Mouse (Mus musculus): ENCODE data around the gene Srr. TPM values are rescaled to one million over a fixed set of nuclear protein-coding genes. Genes with fewer than 3 reads are reported as not detected.

Srr gene
- total RNA-seq, 2 experiments from 2014 or later, result 29.4 to 30.4 TPM

DNA sequence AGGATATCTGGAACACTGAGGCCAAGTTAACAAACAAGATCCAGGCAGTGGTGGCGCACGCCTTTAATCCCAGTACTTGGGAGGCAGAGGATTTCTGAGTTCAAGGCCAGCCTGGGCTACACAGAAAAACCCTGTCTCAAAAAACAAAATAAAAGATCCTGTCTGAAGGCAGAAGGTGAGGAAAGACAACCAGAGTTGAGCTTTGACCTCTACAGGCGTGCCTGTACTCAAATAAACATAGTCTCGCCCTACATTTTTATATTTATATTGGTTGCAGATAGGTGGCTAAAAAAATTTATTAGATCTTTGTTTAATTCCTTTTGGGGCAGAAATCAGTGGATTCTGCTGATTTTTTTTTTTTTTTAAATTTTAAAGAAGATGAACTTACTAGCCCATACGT, 23.3 kb downstream of the Srr start:
- no peak for DNase-seq

- no peak for DNase-seq
These were observed 24.2 kb downstream of the Srr start for GRCm38 (mm10) chr11:74901555-74901954.

- DNase-seq, result no peak
These were observed 27.3 kb downstream of the Srr start for GRCm38 (mm10) chr11:74898517-74898827.

DNA sequence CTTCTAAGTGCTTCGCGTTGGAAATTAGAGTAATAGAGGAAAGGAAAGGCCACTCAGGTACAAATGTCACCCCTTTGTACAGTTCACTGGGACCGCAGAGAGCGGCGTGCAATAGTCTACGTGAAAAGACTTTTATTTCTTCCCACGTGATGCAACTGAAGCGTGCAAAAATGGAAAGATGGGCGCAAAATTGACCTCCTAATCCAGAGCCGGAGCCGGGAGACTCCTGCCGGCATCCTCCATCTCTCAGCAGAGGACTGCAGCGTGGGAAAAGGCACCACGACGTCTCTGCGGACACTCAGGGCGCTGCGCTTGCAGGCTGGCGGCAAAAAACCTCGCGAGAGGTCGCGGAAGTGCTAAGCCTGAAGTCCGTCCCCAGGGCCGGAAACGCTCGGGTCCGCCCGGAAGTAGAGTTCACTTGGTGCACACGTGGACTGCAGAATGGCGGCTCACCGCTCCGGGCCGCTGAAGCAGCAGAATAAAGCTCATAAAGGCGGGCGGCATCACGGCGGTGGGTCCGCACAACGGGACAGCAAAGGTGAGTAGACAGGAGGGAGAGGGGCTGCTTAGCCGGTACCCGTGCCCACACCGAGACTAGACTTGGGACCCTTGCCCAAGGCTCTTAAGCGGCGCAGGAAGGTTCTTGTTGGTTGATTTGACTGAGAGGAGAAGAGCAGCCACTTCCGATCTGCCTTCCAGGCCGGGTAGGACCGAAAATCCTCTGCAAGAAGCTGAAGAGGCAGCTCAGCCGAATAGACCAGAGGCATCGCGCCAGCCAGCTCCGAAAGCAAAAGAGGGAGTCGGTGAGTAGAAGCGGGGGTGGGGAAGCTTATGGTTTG, 27.9 kb downstream of the Srr start, which contains the start of gene Tsr1:
TSS of gene Tsr1 (plus strand) at position 394 of the 839 bp plus-strand sequence.
- peak; percentile 93 for DNase-seq

DNA sequence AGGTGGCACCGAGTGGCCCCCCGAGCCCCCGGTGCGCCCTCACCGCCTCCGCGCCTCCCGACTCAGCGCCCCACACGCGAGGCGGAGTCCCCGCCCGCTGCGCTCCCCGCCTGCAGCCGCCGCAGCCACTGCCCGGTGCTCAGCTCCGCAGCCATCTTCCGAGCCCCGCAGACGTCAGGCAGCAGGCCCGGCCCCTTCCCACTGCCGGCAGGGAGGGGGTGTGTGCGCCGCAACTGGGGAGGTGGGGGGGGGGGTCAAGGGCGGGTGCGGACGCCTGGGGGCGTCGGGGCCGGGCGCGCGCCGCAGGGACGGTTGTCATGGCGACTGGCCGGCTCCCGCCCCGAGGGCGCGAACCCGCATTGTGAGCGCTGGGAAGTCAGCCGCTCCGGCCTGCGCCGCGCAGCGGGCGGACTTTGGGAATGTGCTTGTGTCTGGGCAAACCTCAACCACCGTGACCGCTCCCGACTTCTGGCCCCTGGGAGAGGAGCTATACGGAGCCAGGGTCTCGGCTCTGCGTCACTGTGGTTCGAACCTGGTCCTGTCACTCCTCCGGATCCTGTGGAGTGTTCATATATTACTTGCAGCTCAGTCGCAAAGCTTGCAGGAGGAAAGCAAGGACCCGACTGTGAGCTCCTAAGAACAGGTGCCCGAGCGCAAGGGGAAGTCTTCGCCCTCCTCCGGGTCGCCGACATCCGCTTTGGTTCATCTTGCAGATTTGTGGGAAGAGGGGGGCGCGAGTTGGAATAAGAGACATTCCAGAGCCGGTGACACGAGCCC, 28.7 kb downstream of the Srr start, which contains the start of gene Sgsm2:
TSS of gene Sgsm2 (minus strand) at position 160 of the 777 bp plus-strand sequence.
- peak; percentile 75 for DNase-seq

- DNase-seq, result peak; percentile 70
These were observed 29.5 kb downstream of the Srr start for GRCm38 (mm10) chr11:74895980-74896900.

GRCm38 (mm10) chr11:74894619-74895018, 31.1 kb downstream of the Srr start:
- no peak for DNase-seq

DNA sequence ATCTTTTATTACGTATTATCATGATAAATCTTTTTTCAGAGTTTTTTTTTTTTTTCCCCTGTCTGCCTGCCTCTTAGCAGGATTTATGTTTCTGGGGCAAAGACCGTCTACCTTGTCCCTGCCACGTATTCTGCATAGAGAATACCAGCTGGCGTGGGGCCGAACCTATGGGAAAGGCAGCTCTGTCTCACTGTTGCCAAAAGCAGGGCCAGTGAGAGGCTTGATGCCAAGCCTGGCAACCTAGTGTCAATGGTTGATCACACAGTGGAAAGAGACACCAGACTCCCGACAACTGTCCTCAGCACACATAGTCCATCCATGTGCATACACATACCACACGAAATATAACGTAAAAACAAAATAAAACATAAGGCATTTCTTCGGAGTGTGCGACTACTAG, 42.6 kb downstream of the Srr start:
- DNase-seq, result no peak

DNA sequence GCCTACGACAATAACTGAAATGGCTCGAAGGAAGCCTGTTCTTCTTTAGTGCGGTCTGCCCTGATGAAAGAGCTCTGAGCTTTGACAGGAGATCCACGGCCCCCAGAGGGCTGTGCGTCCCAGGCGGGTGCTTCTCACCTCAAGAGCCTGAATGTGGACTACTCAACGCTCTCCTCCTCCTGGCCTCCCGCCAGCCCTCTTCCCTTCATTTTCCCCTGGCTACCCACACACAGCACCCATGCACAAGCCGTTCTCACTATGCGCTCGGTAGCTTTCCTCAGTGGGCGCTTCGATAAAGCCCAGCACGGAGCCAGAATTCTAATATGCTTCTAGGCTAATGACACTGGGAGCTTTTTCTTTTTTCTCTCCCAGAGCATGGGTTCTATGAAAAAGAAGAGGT, 43.8 kb downstream of the Srr start:
- no peak for DNase-seq

- no peak for DNase-seq
These were observed 44.7 kb downstream of the Srr start for GRCm38 (mm10) chr11:74880999-74881398.

DNA sequence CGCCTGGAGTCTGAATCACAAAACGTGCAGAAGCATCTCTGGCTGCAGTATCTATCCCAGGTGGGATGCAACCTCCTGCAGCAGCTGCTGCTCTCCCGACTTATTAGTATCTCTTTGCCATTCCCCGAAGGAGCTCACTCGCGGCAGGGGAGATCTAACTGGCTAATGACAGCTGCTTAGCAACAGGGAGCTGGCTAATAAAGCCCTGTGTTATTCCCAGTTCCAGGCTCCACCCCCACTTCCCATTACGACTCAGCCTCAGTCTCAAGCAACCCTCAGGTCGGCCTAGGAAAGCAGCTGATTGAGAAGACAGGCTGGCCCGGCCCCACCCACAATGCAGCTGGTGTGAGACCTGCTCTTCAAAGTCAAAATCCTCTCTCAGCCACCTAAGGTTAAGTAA, 48.9 kb downstream of the Srr start:
- peak; percentile 50 for DNase-seq

DNA sequence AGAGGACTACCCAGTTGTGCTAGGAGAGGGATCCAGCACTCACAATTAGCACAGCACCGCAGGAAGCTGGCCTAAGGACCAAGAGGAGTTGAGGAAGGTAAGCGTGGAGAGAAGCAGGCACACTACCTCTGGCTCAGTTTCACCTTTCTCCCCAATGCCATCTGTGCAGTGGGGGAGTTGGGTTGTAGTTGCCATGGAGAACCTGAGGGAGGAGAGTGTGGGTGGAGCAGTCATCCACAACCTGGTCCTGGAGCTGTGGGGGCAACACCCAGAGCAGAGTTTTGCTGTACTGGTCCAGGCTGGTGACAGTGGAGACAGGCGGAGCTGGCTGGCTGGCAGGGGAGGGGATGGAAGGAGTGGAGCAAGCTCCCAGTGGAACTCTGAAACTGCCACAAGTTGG, 51.1 kb downstream of the Srr start:
- no peak for DNase-seq

GRCm38 (mm10) chr11:74870991-74871622, 54.6 kb downstream of the Srr start:
- DNase-seq, result no peak

- DNase-seq, result no peak
These were observed 55.2 kb downstream of the Srr start for GRCm38 (mm10) chr11:74870544-74870943.

- no peak for DNase-seq
These were observed 56.1 kb downstream of the Srr start for GRCm38 (mm10) chr11:74869603-74870002.

DNA sequence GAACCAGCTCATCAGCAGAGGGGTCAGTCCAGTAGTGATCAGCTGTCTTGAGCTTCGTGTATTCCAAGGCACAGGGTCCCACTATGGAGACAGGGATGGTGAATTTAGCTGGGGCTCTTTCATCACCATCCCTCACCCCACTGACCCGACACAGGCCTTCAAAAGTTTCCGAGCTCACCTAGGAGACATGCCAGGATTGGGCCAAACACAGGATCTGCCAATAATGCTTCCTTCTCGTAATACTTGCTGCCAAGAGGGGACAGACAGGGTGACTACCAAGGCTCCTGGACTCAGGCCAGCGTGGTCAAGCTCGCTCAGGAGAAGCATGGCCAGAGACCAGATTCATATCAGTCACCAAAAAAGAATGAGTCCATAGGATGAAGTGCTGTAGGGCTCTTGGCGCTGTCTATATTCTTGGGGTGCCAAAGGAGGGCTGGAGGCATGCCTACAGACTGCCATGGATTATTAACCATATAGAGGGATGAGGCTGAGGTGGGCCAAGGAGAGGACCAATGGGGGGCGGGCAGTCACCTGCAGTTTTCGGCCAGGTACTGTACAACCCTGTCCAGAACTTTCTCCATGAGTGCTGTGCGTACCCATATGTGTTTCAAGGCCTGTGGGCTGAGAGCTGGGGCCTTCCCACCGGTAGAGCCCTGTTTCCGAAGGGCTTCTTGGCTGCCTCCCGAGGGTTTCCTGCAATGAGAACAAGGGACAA, 57.5 kb downstream of the Srr start:
- DNase-seq, result no peak

DNA sequence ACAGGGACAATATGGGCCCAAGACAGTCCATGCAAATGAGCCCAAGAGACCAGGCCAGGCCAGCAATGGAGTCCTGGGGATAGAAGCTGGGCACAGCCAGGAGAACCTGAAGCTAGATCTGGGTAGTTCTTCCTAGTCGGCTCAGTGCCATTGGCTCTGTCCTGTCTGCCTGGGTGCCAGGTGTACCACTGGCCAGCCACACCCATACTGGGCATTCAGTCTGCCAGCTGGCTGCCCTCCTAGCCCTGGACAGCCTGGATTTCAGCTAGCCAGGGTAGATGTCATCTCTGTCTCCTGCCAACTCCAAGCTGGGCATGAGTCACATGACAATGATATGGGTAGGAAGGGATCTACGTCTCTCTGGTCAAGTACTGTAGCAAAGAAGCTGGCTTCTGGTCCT, 58.6 kb downstream of the Srr start:
- peak; percentile 73 for DNase-seq

DNA sequence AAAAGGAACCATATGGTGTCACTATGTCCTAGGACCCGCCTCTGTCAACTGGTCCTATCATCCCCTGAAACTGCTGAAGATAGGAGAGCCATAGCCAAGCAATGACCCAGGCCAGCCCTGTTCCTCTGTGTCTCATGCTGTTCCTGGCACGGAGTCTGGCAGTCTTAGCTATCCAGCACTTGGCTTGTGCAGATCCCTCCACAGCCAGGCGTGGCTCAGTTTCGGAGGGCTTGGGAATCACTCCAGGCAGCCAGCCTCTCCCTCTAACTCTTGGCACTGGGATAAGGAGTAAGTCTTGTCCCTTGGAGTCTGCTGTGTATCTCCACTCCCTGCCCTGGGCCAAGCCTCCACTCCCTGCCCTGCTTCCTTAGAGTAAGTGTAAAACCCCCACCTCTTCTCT, 59.1 kb downstream of the Srr start:
- DNase-seq, result peak; percentile 76

DNA sequence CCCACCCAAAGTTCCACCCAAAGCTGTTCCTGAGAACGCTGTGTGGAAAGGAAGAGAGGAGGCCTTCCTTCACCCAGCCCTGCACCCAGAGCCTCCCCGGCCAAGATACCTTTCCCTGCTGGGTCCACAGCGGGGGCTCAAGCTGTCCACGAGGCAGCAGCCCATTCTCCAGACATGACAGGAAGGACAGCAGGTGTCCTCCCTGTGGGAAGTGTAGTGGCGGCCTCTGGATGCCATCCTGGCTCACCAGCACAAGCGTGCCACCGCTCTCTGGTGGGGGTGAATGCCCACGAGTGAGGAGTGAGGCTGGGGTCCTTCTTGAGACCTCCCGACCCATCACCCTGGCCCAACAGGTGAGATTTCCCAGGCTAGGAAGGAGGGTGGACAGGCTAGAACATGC, 60.5 kb downstream of the Srr start:
- no peak for DNase-seq

- DNase-seq, result no peak
These were observed 61.3 kb downstream of the Srr start for GRCm38 (mm10) chr11:74864421-74864820.

GRCm38 (mm10) chr11:74863471-74863870, 62.3 kb downstream of the Srr start:
- peak; percentile 55 for DNase-seq
